Mouse (Mus musculus) MEL (cell line): ENCODE results near the gene Rtn3. TPM values are rescaled to one million over a fixed set of nuclear protein-coding genes. Genes with fewer than 3 reads are reported as not detected.

ENCODE experiments used
- DNase-seq: peaks from one replicate; pipeline ENCODE4 v3.0.0; 2011; ENCODE audit warnings: low read depth, low spot score
- H3K27ac ChIP-seq: 2 replicates; pipeline ENCODE4 v1.5.1; 2012; ENCODE audit warnings: low read depth, mild to moderate bottlenecking, control low read depth, low read length, moderate library complexity; ENCODE audit not compliant: control insufficient read depth
- H3K27me3 ChIP-seq, 2 experiments: fragments of 150-350 bp in 1 of 2; sonication (generic) in 1 of 2; 2 replicates each; pipeline ENCODE4 v1.6.1; 2012; ENCODE audit warnings: low read length in 2 of 2, mild to moderate bottlenecking in 2 of 2, improper control_type of control experiment in 1 of 2, moderate library complexity in 1 of 2; ENCODE audit not compliant: insufficient read depth in 2 of 2, control insufficient read depth in 1 of 2
- H3K36me3 ChIP-seq, 2 experiments: 2 replicates each; pipeline ENCODE4 v1.6.1; 2012 to 2014; ENCODE audit warnings: low read length in 2 of 2, improper control_type of control experiment in 1 of 2, inconsistent platforms in 1 of 2, mild to moderate bottlenecking in 1 of 2; ENCODE audit not compliant: insufficient read depth in 2 of 2, control insufficient read depth in 1 of 2
- H3K4me1 ChIP-seq, 2 experiments: fragments of 150-350 bp in 1 of 2; sonication (generic) in 1 of 2; 2 replicates each; pipeline ENCODE4 v1.6.1; 2012; ENCODE audit warnings: low read length in 2 of 2, improper control_type of control experiment in 1 of 2, mild to moderate bottlenecking in 1 of 2; ENCODE audit not compliant: insufficient read depth in 2 of 2, control insufficient read depth in 1 of 2
- H3K4me3 ChIP-seq, 2 experiments: fragments of 150-350 bp in 1 of 2; sonication (generic) in 1 of 2; 2 replicates each; pipeline ENCODE4 v1.5.1; 2012; ENCODE audit warnings: low read depth in 2 of 2, low read length in 2 of 2, mild to moderate bottlenecking in 2 of 2, moderate library complexity in 2 of 2, control low read depth in 1 of 2, improper control_type of control experiment in 1 of 2; ENCODE audit not compliant: control insufficient read depth in 1 of 2, insufficient read depth in 1 of 2
- H3K79me2 ChIP-seq: 2 replicates; pipeline ENCODE4 v1.6.1; 2012; ENCODE audit warnings: mild to moderate bottlenecking, low read length, moderate library complexity; ENCODE audit not compliant: control insufficient read depth, poor library complexity, insufficient read depth
- H3K9ac ChIP-seq: 2 replicates; pipeline ENCODE4 v1.6.1; 2012; ENCODE audit warnings: low read depth, mild to moderate bottlenecking, control low read depth, low read length, moderate library complexity; ENCODE audit not compliant: control insufficient read depth, poor library complexity, severe bottlenecking
- H3K9me3 ChIP-seq: fragments of 150-350 bp; sonication (generic); replicated peaks from 2 replicates; pipeline ENCODE4 v1.6.1; 2012; ENCODE audit warnings: mild to moderate bottlenecking, low read length, improper control_type of control experiment, moderate library complexity; ENCODE audit not compliant: insufficient read depth
- CHD1 ChIP-seq: IDR thresholded peaks from 2 replicates; pipeline ENCODE4 v1.6.1; 2012; ENCODE audit warnings: low read depth, mild to moderate bottlenecking, inconsistent platforms, low read length, improper control_type of control experiment
- CTCF ChIP-seq, 3 experiments: IDR thresholded peaks in 2 of 3; conservative IDR thresholded peaks in 1 of 3; 2 replicates each; pipeline ENCODE4 v1.5.1; 2011 to 2012; ENCODE audit warnings: low read length in 3 of 3, low read depth in 2 of 3, mild to moderate bottlenecking in 2 of 3, improper control_type of control experiment in 1 of 3, inconsistent platforms in 1 of 3, mixed read lengths in 1 of 3, moderate library complexity in 1 of 3; ENCODE audit not compliant: control insufficient read depth in 1 of 3, insufficient read depth in 1 of 3, poor library complexity in 1 of 3, severe bottlenecking in 1 of 3
- ELF1 ChIP-seq: IDR thresholded peaks from 2 replicates; pipeline ENCODE4 v1.6.1; 2014; ENCODE audit warnings: low read depth, mild to moderate bottlenecking, inconsistent platforms, low read length, improper control_type of control experiment, moderate library complexity
- HCFC1 ChIP-seq: IDR thresholded peaks from 2 replicates; pipeline ENCODE4 v1.6.1; 2012; ENCODE audit warnings: low read depth, mild to moderate bottlenecking, inconsistent platforms, low read length, improper control_type of control experiment, moderate library complexity
- MAZ ChIP-seq: IDR thresholded peaks from 2 replicates; pipeline ENCODE4 v1.6.1; 2012; ENCODE audit warnings: low read depth, mild to moderate bottlenecking, inconsistent platforms, low read length, improper control_type of control experiment
- MXI1 ChIP-seq: IDR thresholded peaks from 2 replicates; pipeline ENCODE4 v1.6.1; 2011; ENCODE audit warnings: mild to moderate bottlenecking, low read depth, low read length, improper control_type of control experiment
- NELFE ChIP-seq: IDR thresholded peaks from 2 replicates; pipeline ENCODE4 v1.6.1; 2011; ENCODE audit warnings: low read depth, low read length, improper control_type of control experiment
- POLR2A ChIP-seq, 2 experiments: IDR thresholded peaks; 2 replicates each; pipeline ENCODE4 v1.6.1; 2011 to 2012; ENCODE audit warnings: low read length in 2 of 2, mild to moderate bottlenecking in 2 of 2, control low read depth in 1 of 2, improper control_type of control experiment in 1 of 2, low read depth in 1 of 2, moderate library complexity in 1 of 2; ENCODE audit not compliant: control insufficient read depth in 1 of 2, insufficient read depth in 1 of 2, poor library complexity in 1 of 2
- RAD21 ChIP-seq: IDR thresholded peaks from 2 replicates; pipeline ENCODE4 v1.6.1; 2011; ENCODE audit warnings: mild to moderate bottlenecking, low read depth, low read length, improper control_type of control experiment
- SIN3A ChIP-seq: IDR thresholded peaks from 2 replicates; pipeline ENCODE4 v1.6.1; 2012; ENCODE audit warnings: low read length, improper control_type of control experiment, inconsistent platforms
- ZKSCAN1 ChIP-seq: IDR thresholded peaks from 2 replicates; pipeline ENCODE4 v1.6.1; 2012; ENCODE audit warnings: low read depth, mild to moderate bottlenecking, inconsistent platforms, low read length, improper control_type of control experiment, moderate library complexity
- ZMIZ1 ChIP-seq: IDR thresholded peaks from 2 replicates; pipeline ENCODE4 v1.6.1; 2012; ENCODE audit warnings: low read depth, mild to moderate bottlenecking, inconsistent platforms, low read length, improper control_type of control experiment, moderate library complexity
- polyA plus RNA-seq, 2 experiments: library from polyadenylated mRNA; stranded (reverse) in 1 of 2; unstranded in 1 of 2; fragments of >175 nt in 1 of 2; fragments of >200 nt in 1 of 2; gene quantifications; 2 replicates each; pipeline versions ENCODE4 v1.2.1 to v1.2.4; 2012; ENCODE audit warnings: low replicate concordance in 2 of 2, low read depth in 1 of 2; ENCODE audit not compliant: insufficient read length in 2 of 2, insufficient read depth in 1 of 2, missing spikeins in 1 of 2
- total RNA-seq: library from RNA; depleted of rRNA; stranded (reverse); fragments of 300-350 nt; gene quantifications from 2 replicates; pipeline ENCODE4 v1.2.3, GENCODE M21; 2012

The Rtn3 gene
- total and polyA plus RNA-seq, 3 experiments, result 33.4 to 118 TPM; not detected in 1

DNA sequence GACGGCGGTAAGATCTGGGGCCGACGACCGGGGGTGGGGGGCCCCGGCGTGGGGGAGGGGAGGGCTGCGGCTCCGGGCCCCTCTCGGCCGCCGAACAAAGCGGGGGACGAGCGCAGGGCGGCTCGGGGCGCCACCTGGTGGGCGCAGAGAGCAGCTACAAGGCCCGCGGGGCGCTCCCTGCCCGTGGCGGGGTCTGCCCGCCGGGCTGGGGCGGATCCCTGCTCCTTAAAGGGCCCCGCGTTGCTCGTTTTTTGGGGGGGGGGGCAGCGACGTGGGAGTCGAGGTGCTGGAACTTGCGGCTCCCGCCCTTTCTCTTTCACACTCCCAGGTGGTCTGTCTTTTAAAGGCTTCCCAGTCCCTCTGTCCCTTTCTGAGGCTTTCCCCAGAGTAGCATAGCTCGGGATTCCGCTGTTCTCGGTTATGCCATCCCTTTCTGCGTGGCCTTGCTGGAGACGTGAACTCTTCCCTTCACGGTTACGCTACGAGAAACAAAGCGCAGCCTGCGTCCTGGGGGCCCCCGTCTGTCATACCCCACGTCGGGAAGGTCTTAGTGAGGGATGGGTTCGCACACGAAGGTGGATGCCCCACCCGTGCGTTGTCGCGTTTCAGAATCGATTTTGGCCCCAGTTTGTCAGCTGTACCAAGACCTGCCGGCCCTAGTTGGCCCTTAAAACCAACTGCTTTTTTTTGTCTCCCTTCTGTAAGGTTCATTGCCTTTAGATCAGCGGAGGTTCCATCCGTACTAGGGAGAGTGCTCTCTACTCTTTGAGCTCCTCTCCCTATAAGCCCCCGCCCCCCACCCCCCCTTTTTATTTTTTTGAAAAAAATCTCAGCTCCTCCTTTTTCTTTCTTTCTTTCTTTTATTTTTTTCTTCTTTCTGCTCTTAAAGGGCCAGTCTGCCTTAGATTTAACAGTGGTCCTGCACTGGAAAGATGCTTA, 64.9 kb downstream of the Rtn3 start (continued):
- no peak for TF ChIP-seq ELF1
- TF ChIP-seq MAZ, result no peak; the same call in 1 of the 2 replicates
- TF ChIP-seq, all 39 proteins: peak for 8

DNA sequence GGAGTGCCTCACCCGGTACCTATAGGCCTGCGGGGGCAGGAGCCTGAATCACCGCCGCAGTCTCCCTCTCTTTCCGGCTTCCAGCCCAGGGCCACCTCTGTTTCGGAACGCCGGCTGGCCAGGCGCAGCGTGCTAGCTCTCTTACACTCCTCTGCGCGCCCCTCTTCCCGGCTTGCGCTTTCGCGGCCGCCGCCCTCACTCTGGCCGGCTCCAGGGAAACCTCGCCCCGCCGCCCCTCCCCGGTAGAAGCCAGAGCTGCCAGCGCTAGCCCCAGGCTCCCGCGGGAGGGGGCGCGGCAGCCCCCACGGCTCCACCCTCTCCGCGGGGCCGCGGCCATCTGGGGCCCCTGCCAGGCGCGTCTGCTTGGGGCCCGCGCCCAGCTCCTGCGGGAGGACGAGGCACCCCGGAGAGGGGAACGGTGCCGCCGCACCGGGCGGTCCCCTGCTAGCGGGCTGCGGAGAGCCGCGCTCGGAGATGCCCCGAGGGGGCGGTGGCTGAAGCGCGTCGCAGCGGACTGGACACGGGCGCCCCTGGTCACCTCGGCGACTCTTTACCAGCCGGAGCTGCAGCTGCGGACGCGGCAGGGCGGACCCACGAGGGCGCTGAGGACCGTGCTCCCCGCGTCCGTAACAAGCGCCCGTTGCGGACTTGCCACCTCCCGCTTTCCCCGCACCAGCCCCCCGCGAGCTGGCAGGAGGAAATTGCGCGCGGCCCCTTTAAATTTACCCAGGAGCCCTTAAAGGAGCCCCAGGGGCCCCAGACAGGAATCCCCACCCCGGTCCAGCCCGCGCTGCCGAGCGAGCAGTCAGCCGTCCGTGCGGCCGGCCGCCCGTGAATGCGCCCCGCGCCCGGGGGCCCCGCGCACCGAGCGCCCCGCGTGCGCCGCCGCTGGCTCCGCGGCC, 66.0 kb downstream of the Rtn3 start, which contains the start of gene 2700081O15Rik:
2700081O15Rik (plus strand) TSS at position 792 of the 902 bp plus-strand sequence.
- Histone ChIP-seq H3K4me3 (peak within 1 kb of the TSS; percentile 88 to 96), H3K79me2 (peaks cover 19% of the 10 kb centered on the region), H3K9me3 (no peaks in the 10 kb centered on the region), H3K9ac (peak within 1 kb of the TSS; percentile 86), H3K36me3 (peaks cover 0 to 17% of the 10 kb centered on the region in 2 experiments; a peak in 2 of 4 replicates), H3K27ac (peak within 1 kb of the TSS; percentile 26), H3K4me1 (peaks cover 4 to 21% of the 10 kb centered on the region in 2 experiments), H3K27me3 (peaks cover 0 to 2% of the 10 kb centered on the region in 2 experiments; a peak in 2 of 4 replicates)
- TF ChIP-seq MXI1 (peak; percentile 27; the same call in 1 of the 2 replicates), POLR2A (IDR thresholded peaks at IDR 0.05; ENCODE audit: control insufficient read depth in 1 of 2, insufficient read depth in 1 of 2, low read depth in 1 of 2, low read length in 2 of 2, poor library complexity in 1 of 2) (peak; percentile 14 to 52; a peak in 1 of 4 replicates), RAD21 (no peak), CTCF (IDR thresholded peaks at IDR 0.05 in 2 of 3, conservative IDR thresholded peaks at IDR 0.05 in 1 of 3; ENCODE audit: control insufficient read depth in 1 of 3, insufficient read depth in 1 of 3, low read depth in 2 of 3, low read length in 3 of 3, poor library complexity in 1 of 3, severe bottlenecking in 1 of 3) (0 out of 6 replicates have a peak, but pooled peaks of 1 of the 3 experiments have one; percentile 2), HCFC1 (peak; percentile 78), NELFE (peak; percentile 40; the same call in 1 of the 2 replicates), SIN3A (peak; percentile 81), CHD1 (0 out of 2 replicates have a peak, but pooled peaks have one; percentile 50), ZMIZ1 (0 out of 2 replicates have a peak, but pooled peaks have one; percentile 20), ZKSCAN1 (no peak)
- DNase-seq, result peak; percentile 80
